Mouse (Mus musculus): Measurements from ENCODE around the gene Evi5l. TPM values are rescaled to one million over a fixed set of nuclear protein-coding genes. Genes with fewer than 3 reads are reported as not detected.

Gene Evi5l
- polyA plus RNA-seq, 2 experiments: 24.6 to 35.9 TPM

DNA sequence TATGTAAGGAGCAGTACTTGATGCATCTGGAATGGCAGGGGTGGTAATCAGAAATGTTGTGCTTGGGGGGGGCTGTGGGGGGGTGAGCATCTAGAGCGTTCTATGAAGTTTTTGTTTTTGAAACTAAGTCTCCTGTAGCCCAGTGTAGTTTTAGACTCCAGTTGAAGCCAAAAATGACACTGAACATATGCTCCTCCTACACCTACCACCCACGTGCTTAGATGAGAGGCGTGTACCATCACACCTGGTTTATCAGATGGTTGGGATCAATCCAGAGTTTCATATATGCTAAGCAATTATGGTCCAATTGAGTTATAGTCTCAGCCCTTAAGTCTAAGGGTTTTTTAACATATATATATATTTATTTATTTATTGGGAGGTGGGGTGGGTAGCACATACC, 53.2 kb downstream of the Evi5l start:
- ATAC-seq (ENCODE audit: low FRiP score, low read depth) (no peak), DNase-seq (ENCODE audit: low spot score) (no peak)
- Histone ChIP-seq H3K9me3 (ENCODE audit: control insufficient read depth, low read length) (no peaks in the 10 kb centered on the region), H3K27ac (replicated peaks; ENCODE audit: low read depth, low read length) (no peak overlapping the region), H3K4me2 (replicated peaks; ENCODE audit: low read depth, low read length, severe bottlenecking) (no peak overlapping the region), H3K27me3 (ENCODE audit: control insufficient read depth, insufficient read depth, low read length) (peaks cover 37% of the 10 kb centered on the region), H3K4me3 (replicated peaks; ENCODE audit: low read length) (no peak overlapping the region), H3K4me1 (ENCODE audit: control insufficient read depth, insufficient read depth, low read length) (peaks cover 9% of the 10 kb centered on the region; the same call in 1 of the 2 replicates), H3K9ac (ENCODE audit: low read depth, low read length, severe bottlenecking) (no peak overlapping the region), H3K36me3 (ENCODE audit: control insufficient read depth, insufficient read depth, low read length) (no peaks in the 10 kb centered on the region)
- no peak for TF ChIP-seq POLR2A (IDR thresholded peaks at IDR 0.05; ENCODE audit: borderline replicate concordance, extremely low read depth, insufficient read depth, insufficient read length)
- 83% methylated on average over 3 of the region's 3 CpGs for WGBS

GRCm38 (mm10) chr8:4222059-4222458, 55.7 kb downstream of the Evi5l start:
- Histone ChIP-seq H3K4me3 (replicated peaks; ENCODE audit: low read length) (no peak overlapping the region), H3K4me1 (ENCODE audit: control insufficient read depth, insufficient read depth, low read length) (peaks cover 9% of the 10 kb centered on the region; the same call in 1 of the 2 replicates), H3K9ac (ENCODE audit: low read depth, low read length, severe bottlenecking) (no peak overlapping the region), H3K27me3 (ENCODE audit: control insufficient read depth, insufficient read depth, low read length) (peaks cover 25% of the 10 kb centered on the region), H3K36me3 (ENCODE audit: control insufficient read depth, insufficient read depth, low read length) (no peaks in the 10 kb centered on the region), H3K9me3 (ENCODE audit: control insufficient read depth, low read length) (no peaks in the 10 kb centered on the region), H3K4me2 (replicated peaks; ENCODE audit: low read depth, low read length, severe bottlenecking) (no peak overlapping the region), H3K27ac (replicated peaks; ENCODE audit: low read depth, low read length) (no peak overlapping the region)
- no peak for DNase-seq (ENCODE audit: low spot score)
- no peak for ATAC-seq (ENCODE audit: low FRiP score, low read depth)
- no peak for TF ChIP-seq POLR2A (IDR thresholded peaks at IDR 0.05; ENCODE audit: borderline replicate concordance, extremely low read depth, insufficient read depth, insufficient read length)

- Histone ChIP-seq H3K9ac (ENCODE audit: low read depth, low read length, severe bottlenecking) (peak overlapping the region; percentile 44; the same call in 1 of the 2 replicates), H3K36me3 (ENCODE audit: control insufficient read depth, insufficient read depth, low read length) (no peaks in the 10 kb centered on the region), H3K4me3 (replicated peaks; ENCODE audit: low read length) (peak overlapping the region; percentile 27), H3K27me3 (ENCODE audit: control insufficient read depth, insufficient read depth, low read length) (peaks cover 14% of the 10 kb centered on the region), H3K4me1 (ENCODE audit: control insufficient read depth, insufficient read depth, low read length) (peaks cover 6% of the 10 kb centered on the region; the same call in 1 of the 2 replicates), H3K9me3 (ENCODE audit: control insufficient read depth, low read length) (no peaks in the 10 kb centered on the region), H3K4me2 (replicated peaks; ENCODE audit: low read depth, low read length, severe bottlenecking) (peak overlapping the region; percentile 49), H3K27ac (replicated peaks; ENCODE audit: low read depth, low read length) (no peak overlapping the region)
- DNase-seq (ENCODE audit: low spot score): no peak
- no peak for TF ChIP-seq POLR2A (IDR thresholded peaks at IDR 0.05; ENCODE audit: borderline replicate concordance, extremely low read depth, insufficient read depth, insufficient read length)
- no peak for ATAC-seq (ENCODE audit: low FRiP score, low read depth)
- 19% methylated on average over 4 of the region's 4 CpGs for WGBS
Observed at GRCm38 (mm10) chr8:4226323-4226722, 60.0 kb downstream of the Evi5l start.

DNA sequence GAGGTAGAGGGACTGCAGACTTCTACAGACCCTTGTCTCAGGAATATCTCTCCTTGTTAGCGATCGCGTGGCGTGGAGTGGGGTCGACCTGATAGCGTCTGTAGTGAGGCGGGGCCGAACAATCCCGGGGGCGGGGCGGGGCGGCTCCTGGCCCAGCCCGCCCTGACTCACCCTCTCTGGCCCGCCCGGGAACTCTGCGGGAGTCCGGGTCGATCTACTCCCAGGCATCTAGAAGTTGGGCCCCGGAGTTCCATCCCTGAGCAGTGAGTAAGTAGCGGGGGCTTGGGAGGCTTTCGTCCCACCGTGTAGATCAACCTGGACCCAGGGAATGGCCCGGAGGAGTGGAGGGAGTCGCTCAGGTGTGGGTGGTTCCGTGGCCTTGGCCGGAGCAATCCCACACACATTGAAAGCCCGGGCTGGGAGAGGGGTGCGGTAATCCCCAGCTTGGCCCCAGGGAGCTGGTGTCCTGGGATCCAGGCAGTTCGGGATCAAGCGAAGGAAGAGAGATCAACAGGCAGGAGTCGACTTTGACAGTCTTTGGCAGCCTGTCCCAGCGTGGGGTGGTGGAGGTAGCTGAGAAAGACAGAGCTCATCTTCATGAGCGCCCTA, 60.5 kb downstream of the Evi5l start, which contains the start of gene Lrrc8e:
Gene Lrrc8e, plus strand, starts transcription at position 89 of the 609 bp plus-strand sequence.
- DNase-seq (ENCODE audit: low spot score): no peak

DNA sequence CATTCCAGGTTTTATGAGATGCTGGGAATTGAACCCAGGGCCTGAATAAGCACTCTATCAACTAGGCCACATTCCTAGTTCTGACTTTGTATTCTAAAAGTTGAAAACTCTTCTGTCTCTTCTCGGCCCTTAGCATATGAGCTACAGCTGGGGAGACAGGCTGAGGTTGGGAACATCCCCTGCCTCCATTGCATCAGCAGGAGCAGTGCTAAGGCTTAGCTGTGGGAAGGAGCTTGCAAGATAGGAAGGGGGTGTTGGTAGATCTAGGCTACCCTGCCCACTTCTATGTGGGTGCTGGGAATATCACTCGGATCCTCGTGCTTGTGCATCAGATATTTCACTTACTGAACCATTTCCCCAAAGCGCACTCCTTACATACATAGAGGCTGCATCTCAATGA, 61.6 kb downstream of the Evi5l start:
- Histone ChIP-seq H3K27ac (replicated peaks; ENCODE audit: low read depth, low read length) (no peak overlapping the region), H3K4me2 (replicated peaks; ENCODE audit: low read depth, low read length, severe bottlenecking) (no peak overlapping the region), H3K4me3 (replicated peaks; ENCODE audit: low read length) (no peak overlapping the region), H3K4me1 (ENCODE audit: control insufficient read depth, insufficient read depth, low read length) (peaks cover 6% of the 10 kb centered on the region; the same call in 1 of the 2 replicates), H3K27me3 (ENCODE audit: control insufficient read depth, insufficient read depth, low read length) (peaks cover 14% of the 10 kb centered on the region), H3K9ac (ENCODE audit: low read depth, low read length, severe bottlenecking) (no peak overlapping the region), H3K9me3 (ENCODE audit: control insufficient read depth, low read length) (no peaks in the 10 kb centered on the region), H3K36me3 (ENCODE audit: control insufficient read depth, insufficient read depth, low read length) (no peaks in the 10 kb centered on the region)
- DNase-seq (ENCODE audit: low spot score) (no peak), ATAC-seq (ENCODE audit: low FRiP score, low read depth) (no peak)
- 93% methylated on average over 4 of the region's 4 CpGs for WGBS
- no peak for TF ChIP-seq POLR2A (IDR thresholded peaks at IDR 0.05; ENCODE audit: borderline replicate concordance, extremely low read depth, insufficient read depth, insufficient read length)

More for the DNA sequence above, 60.5 kb downstream of the Evi5l start, which contains the start of gene Lrrc8e:
- Histone ChIP-seq H3K36me3 (ENCODE audit: control insufficient read depth, insufficient read depth, low read length) (no peaks in the 10 kb centered on the region), H3K4me1 (ENCODE audit: control insufficient read depth, insufficient read depth, low read length) (peaks cover 6% of the 10 kb centered on the region; the same call in 1 of the 2 replicates), H3K27ac (replicated peaks; ENCODE audit: low read depth, low read length) (no peak within 1 kb of the TSS), H3K4me3 (replicated peaks; ENCODE audit: low read length) (peak within 1 kb of the TSS; percentile 27), H3K9ac (ENCODE audit: low read depth, low read length, severe bottlenecking) (peak within 1 kb of the TSS; percentile 44), H3K9me3 (ENCODE audit: control insufficient read depth, low read length) (no peaks in the 10 kb centered on the region), H3K27me3 (ENCODE audit: control insufficient read depth, insufficient read depth, low read length) (peaks cover 14% of the 10 kb centered on the region), H3K4me2 (replicated peaks; ENCODE audit: low read depth, low read length, severe bottlenecking) (peak within 1 kb of the TSS; percentile 49)
- no peak for ATAC-seq (ENCODE audit: low FRiP score, low read depth)
- 3% methylated on average over 33 of the region's 33 CpGs for WGBS
- TF ChIP-seq POLR2A (IDR thresholded peaks at IDR 0.05; ENCODE audit: borderline replicate concordance, extremely low read depth, insufficient read depth, insufficient read length): no peak

Data from limb, embryonic 14.5 days (tissue).